Mouse (Mus musculus): ENCODE data around the gene Matn4. TPM values are rescaled to one million over a fixed set of nuclear protein-coding genes. Genes with fewer than 3 reads are reported as not detected.

Matn4 gene
- total RNA-seq, 1 experiment: 2.3 TPM

DNA sequence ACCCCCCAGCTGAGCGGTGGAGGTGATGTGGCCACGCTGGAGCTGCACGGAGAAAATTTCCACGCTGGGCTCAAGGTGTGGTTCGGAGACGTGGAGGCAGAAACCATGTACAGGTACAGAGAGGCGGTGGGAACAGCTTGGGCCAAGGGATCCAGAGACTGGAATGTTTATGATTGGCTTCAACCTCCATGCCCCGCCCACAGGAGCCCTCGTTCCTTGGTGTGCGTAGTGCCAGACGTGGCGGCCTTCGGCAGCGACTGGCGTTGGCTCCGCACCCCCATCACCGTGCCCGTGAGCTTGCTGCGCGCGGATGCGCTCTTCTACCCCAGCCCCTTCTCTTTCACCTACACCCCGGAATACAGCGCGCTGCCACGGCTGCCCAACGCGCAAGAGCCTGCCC, 9.2 kb upstream of the Matn4 start:
- Histone ChIP-seq H3K9me3 (ENCODE audit: control insufficient read depth, insufficient read depth, low read depth, low read length) (no peaks in the 10 kb centered on the region), H3K4me1 (ENCODE audit: control insufficient read depth in 2 of 2, insufficient read depth in 2 of 2, low read length in 2 of 2, poor library complexity in 1 of 2) (peaks cover 1 to 11% of the 10 kb centered on the region in 2 experiments; a peak in 1 of 4 replicates), H3K9ac (ENCODE audit: insufficient read depth, low read depth, low read length, poor library complexity, severe bottlenecking) (peak overlapping the region; percentile 45; the same call in 1 of the 2 replicates), H3K27ac (ENCODE audit: insufficient read depth, low read depth, low read length, poor library complexity, severe bottlenecking) (no peak overlapping the region), H3K36me3 (ENCODE audit: control insufficient read depth, insufficient read depth, low read length, poor library complexity, severe bottlenecking) (no peaks in the 10 kb centered on the region), H3K4me3 (ENCODE audit: insufficient read depth in 1 of 2, low read depth in 1 of 2, low read length in 2 of 2, poor library complexity in 1 of 2, severe bottlenecking in 1 of 2) (peak overlapping the region; percentile 48 to 54; a peak in 3 of 4 replicates)
- no peak for TF ChIP-seq HCFC1 (IDR thresholded peaks at IDR 0.05; ENCODE audit: borderline replicate concordance, insufficient read depth, low read length)
- TF ChIP-seq CHD2 (IDR thresholded peaks at IDR 0.05; ENCODE audit: low read depth, low read length): no peak
- no peak for TF ChIP-seq MAFK (IDR thresholded peaks at IDR 0.05; ENCODE audit: insufficient read depth, low read depth, low read length)
- TF ChIP-seq ZNF384 (IDR thresholded peaks at IDR 0.05; ENCODE audit: low read depth, low read length): no peak
- no peak for TF ChIP-seq ZC3H11A (IDR thresholded peaks at IDR 0.05; ENCODE audit: borderline replicate concordance, low read depth, low read length)
- in situ Hi-C loops (cut with MboI; ENCODE audit: low sequenced_read_pairs in 2 of 2, unreplicated experiment in 2 of 2): no loop called here
- no peak for DNase-seq (ENCODE audit: low read depth, low spot score)

DNA sequence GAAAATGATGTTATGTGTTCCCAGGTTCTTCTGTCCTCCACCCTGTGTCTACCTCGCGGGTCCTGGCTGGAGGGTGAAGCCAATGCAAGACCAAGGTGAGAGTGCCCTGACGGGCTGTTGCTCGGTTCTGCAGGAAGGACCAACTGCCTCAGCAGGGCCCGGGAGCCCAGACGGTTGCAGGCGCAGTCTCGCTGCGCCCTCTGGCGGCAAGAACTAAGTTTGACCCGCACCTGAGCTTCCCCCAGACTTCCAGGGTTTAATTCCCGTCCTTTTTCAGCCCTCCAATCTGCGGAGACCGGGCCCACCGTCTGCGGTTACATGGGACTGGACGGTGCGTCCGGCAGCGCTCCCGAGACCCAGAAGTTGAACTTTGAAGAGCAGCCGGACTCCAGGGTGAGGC, 2.7 kb upstream of the Matn4 start:
- in situ Hi-C loops (cut with MboI; ENCODE audit: low sequenced_read_pairs in 2 of 2, unreplicated experiment in 2 of 2): no loop called here
- no peak overlapping the region for H3K9ac ChIP-seq (ENCODE audit: insufficient read depth, low read depth, low read length, poor library complexity, severe bottlenecking)
- no peak for DNase-seq (ENCODE audit: low read depth, low spot score)
- no peak overlapping the region for H3K27ac ChIP-seq (ENCODE audit: insufficient read depth, low read depth, low read length, poor library complexity, severe bottlenecking)
- TF ChIP-seq ZNF384 (IDR thresholded peaks at IDR 0.05; ENCODE audit: low read depth, low read length) (no peak), ZC3H11A (IDR thresholded peaks at IDR 0.05; ENCODE audit: borderline replicate concordance, low read depth, low read length) (peak; percentile 38; the same call in 1 of the 2 replicates)
- H3K4me1 ChIP-seq (ENCODE audit: control insufficient read depth in 2 of 2, insufficient read depth in 2 of 2, low read length in 2 of 2, poor library complexity in 1 of 2): peaks cover 0 to 11% of the 10 kb centered on the region in 2 experiments; a peak in 1 of 4 replicates
- H3K9me3 ChIP-seq (ENCODE audit: control insufficient read depth, insufficient read depth, low read depth, low read length): no peaks in the 10 kb centered on the region
- no peaks in the 10 kb centered on the region for H3K36me3 ChIP-seq (ENCODE audit: control insufficient read depth, insufficient read depth, low read length, poor library complexity, severe bottlenecking)
- H3K4me3 ChIP-seq (ENCODE audit: insufficient read depth in 1 of 2, low read depth in 1 of 2, low read length in 2 of 2, poor library complexity in 1 of 2, severe bottlenecking in 1 of 2): peak overlapping the region; percentile 34 to 38; a peak in 1 of 4 replicates

GRCm38 (mm10) chr2:164405519-164405918, 559 bp upstream of the Matn4 start:
- no peak overlapping the region for H3K9ac ChIP-seq (ENCODE audit: insufficient read depth, low read depth, low read length, poor library complexity, severe bottlenecking)
- TF ChIP-seq ZC3H11A (IDR thresholded peaks at IDR 0.05; ENCODE audit: borderline replicate concordance, low read depth, low read length) (no peak), MAFK (IDR thresholded peaks at IDR 0.05; ENCODE audit: insufficient read depth, low read depth, low read length) (no peak), HCFC1 (IDR thresholded peaks at IDR 0.05; ENCODE audit: borderline replicate concordance, insufficient read depth, low read length) (no peak), ZNF384 (IDR thresholded peaks at IDR 0.05; ENCODE audit: low read depth, low read length) (no peak), CHD2 (IDR thresholded peaks at IDR 0.05; ENCODE audit: low read depth, low read length) (no peak)
- in situ Hi-C loops (cut with MboI; ENCODE audit: low sequenced_read_pairs in 2 of 2, unreplicated experiment in 2 of 2): no loop called here
- H3K4me3 ChIP-seq (ENCODE audit: insufficient read depth in 1 of 2, low read depth in 1 of 2, low read length in 2 of 2, poor library complexity in 1 of 2, severe bottlenecking in 1 of 2): no peak overlapping the region
- H3K36me3 ChIP-seq (ENCODE audit: control insufficient read depth, insufficient read depth, low read length, poor library complexity, severe bottlenecking): no peaks in the 10 kb centered on the region
- no peak for DNase-seq (ENCODE audit: low read depth, low spot score)
- H3K9me3 ChIP-seq (ENCODE audit: control insufficient read depth, insufficient read depth, low read depth, low read length): no peaks in the 10 kb centered on the region
- H3K27ac ChIP-seq (ENCODE audit: insufficient read depth, low read depth, low read length, poor library complexity, severe bottlenecking): no peak overlapping the region
- H3K4me1 ChIP-seq (ENCODE audit: control insufficient read depth in 2 of 2, insufficient read depth in 2 of 2, low read length in 2 of 2, poor library complexity in 1 of 2): peaks cover 0 to 11% of the 10 kb centered on the region in 2 experiments; a peak in 1 of 4 replicates

- DNase-seq (ENCODE audit: low read depth, low spot score): no peak
- in situ Hi-C loops (cut with MboI; ENCODE audit: low sequenced_read_pairs in 2 of 2, unreplicated experiment in 2 of 2): no loop called here
- Histone ChIP-seq H3K9ac (ENCODE audit: insufficient read depth, low read depth, low read length, poor library complexity, severe bottlenecking) (no peak overlapping the region; the same call in 1 of the 2 replicates), H3K4me1 (ENCODE audit: control insufficient read depth in 2 of 2, insufficient read depth in 2 of 2, low read length in 2 of 2, poor library complexity in 1 of 2) (peaks cover 0 to 11% of the 10 kb centered on the region in 2 experiments; a peak in 1 of 4 replicates), H3K36me3 (ENCODE audit: control insufficient read depth, insufficient read depth, low read length, poor library complexity, severe bottlenecking) (no peaks in the 10 kb centered on the region), H3K27ac (ENCODE audit: insufficient read depth, low read depth, low read length, poor library complexity, severe bottlenecking) (no peak overlapping the region), H3K9me3 (ENCODE audit: control insufficient read depth, insufficient read depth, low read depth, low read length) (no peaks in the 10 kb centered on the region), H3K4me3 (ENCODE audit: insufficient read depth in 1 of 2, low read depth in 1 of 2, low read length in 2 of 2, poor library complexity in 1 of 2, severe bottlenecking in 1 of 2) (peak overlapping the region; percentile 39 to 57; a peak in 3 of 4 replicates)
- TF ChIP-seq CHD2 (IDR thresholded peaks at IDR 0.05; ENCODE audit: low read depth, low read length): no peak
- TF ChIP-seq HCFC1 (IDR thresholded peaks at IDR 0.05; ENCODE audit: borderline replicate concordance, insufficient read depth, low read length): no peak
- TF ChIP-seq MAFK (IDR thresholded peaks at IDR 0.05; ENCODE audit: insufficient read depth, low read depth, low read length): no peak
- no peak for TF ChIP-seq ZNF384 (IDR thresholded peaks at IDR 0.05; ENCODE audit: low read depth, low read length)
- TF ChIP-seq ZC3H11A (IDR thresholded peaks at IDR 0.05; ENCODE audit: borderline replicate concordance, low read depth, low read length): no peak
Observed at GRCm38 (mm10) chr2:164404082-164404990, 624 bp downstream of the Matn4 start.

All from ES-E14 (cell line).